Mouse (Mus musculus) erythroblast, adult 5-6 weeks (primary cell): ENCODE measurements around the gene C8g. TPM values are rescaled to one million over a fixed set of nuclear protein-coding genes. Genes with fewer than 3 reads are reported as not detected.

Source experiments
- total RNA-seq, 2 experiments: library from RNA; stranded (forward) in 1 of 2; stranded (reverse) in 1 of 2; fragments of 150-400 nt in 1 of 2; fragments of 200-764, 138-1000 nt in 1 of 2; gene quantifications; 2 replicates each; pipeline versions ENCODE4 v1.2.3 to v1.2.4; 2015 to 2017; ENCODE audit warnings: low replicate concordance in 2 of 2

The C8g gene
- total RNA-seq, 2 experiments from 2014 or later = not detected

Other genes starting within 250 kb of the C8g start
Only the 30 nearest of the 36 such genes appear.
- not detected in 2 replicates for gene Lrrc26, start 211.8 kb downstream of the C8g start, total RNA-seq (2015; ENCODE audit: low replicate concordance)
- not detected in 2 replicates for gene Lrrc26, start 211.8 kb downstream of the C8g start, total RNA-seq (2017; ENCODE audit: low replicate concordance)
- gene Grin1, start 182.5 kb downstream of the C8g start, total RNA-seq (2015; ENCODE audit: low replicate concordance) = not detected in 2 replicates
- not detected in 2 replicates for gene Grin1, start 182.5 kb downstream of the C8g start, total RNA-seq (2017; ENCODE audit: low replicate concordance)
- gene Man1b1, start 169.4 kb downstream of the C8g start, total RNA-seq (2015; ENCODE audit: low replicate concordance) = 4.6 and 11.1 TPM in 2 replicates
- gene Man1b1, start 169.4 kb downstream of the C8g start, total RNA-seq (2017; ENCODE audit: low replicate concordance) = 13.2 and 28.3 TPM in 2 replicates
- gene Dpp7, start 145.4 kb downstream of the C8g start, total RNA-seq (2015; ENCODE audit: low replicate concordance) = 13.3 TPM in 1 of 2 replicates, not detected in the other
- gene Dpp7, start 145.4 kb downstream of the C8g start, total RNA-seq (2017; ENCODE audit: low replicate concordance) = 2.6 TPM in 1 of 2 replicates, not detected in the other
- gene Uap1l1, start 136.0 kb downstream of the C8g start, total RNA-seq (2015; ENCODE audit: low replicate concordance) = 7.7 and 13.3 TPM in 2 replicates
- 0.51 and 3.9 TPM in 2 replicates for gene Uap1l1, start 136.0 kb downstream of the C8g start, total RNA-seq (2017; ENCODE audit: low replicate concordance)
- 3.3 and 8.8 TPM in 2 replicates for gene Sapcd2, start 129.4 kb downstream of the C8g start, total RNA-seq (2015; ENCODE audit: low replicate concordance)
- gene Sapcd2, start 129.4 kb downstream of the C8g start, total RNA-seq (2017; ENCODE audit: low replicate concordance) = 0.98 and 8.0 TPM in 2 replicates
- gene Entpd2, start 105.8 kb downstream of the C8g start, total RNA-seq (2015; ENCODE audit: low replicate concordance) = not detected in 2 replicates
- not detected in 2 replicates for gene Entpd2, start 105.8 kb downstream of the C8g start, total RNA-seq (2017; ENCODE audit: low replicate concordance)
- not detected in 2 replicates for gene Npdc1, start 102.4 kb downstream of the C8g start, total RNA-seq (2015; ENCODE audit: low replicate concordance)
- gene Npdc1, start 102.4 kb downstream of the C8g start, total RNA-seq (2017; ENCODE audit: low replicate concordance) = not detected in 2 replicates
- 2.7 and 4.0 TPM in 2 replicates for gene Fut7, start 78.5 kb downstream of the C8g start, total RNA-seq (2015; ENCODE audit: low replicate concordance)
- gene Fut7, start 78.5 kb downstream of the C8g start, total RNA-seq (2017; ENCODE audit: low replicate concordance) = 4.4 and 4.5 TPM in 2 replicates
- 7.7 and 16.7 TPM in 2 replicates for gene Abca2, start 73.0 kb downstream of the C8g start, total RNA-seq (2015; ENCODE audit: low replicate concordance)
- gene Abca2, start 73.0 kb downstream of the C8g start, total RNA-seq (2017; ENCODE audit: low replicate concordance) = 4.5 and 7.3 TPM in 2 replicates
- gene Clic3, start 44.9 kb downstream of the C8g start, total RNA-seq (2015; ENCODE audit: low replicate concordance) = not detected in 2 replicates
- gene Clic3, start 44.9 kb downstream of the C8g start, total RNA-seq (2017; ENCODE audit: low replicate concordance) = not detected in 2 replicates
- gene Paxx, start 40.6 kb downstream of the C8g start, total RNA-seq (2015; ENCODE audit: low replicate concordance) = 18.2 and 33.8 TPM in 2 replicates
- 8.4 and 10.6 TPM in 2 replicates for gene Paxx, start 40.6 kb downstream of the C8g start, total RNA-seq (2017; ENCODE audit: low replicate concordance)
- 1.3 TPM in 1 of 2 replicates, not detected in the other for gene Ptgds, start 31.7 kb downstream of the C8g start, total RNA-seq (2015; ENCODE audit: low replicate concordance)
- not detected in 2 replicates for gene Ptgds, start 31.7 kb downstream of the C8g start, total RNA-seq (2017; ENCODE audit: low replicate concordance)
- not detected in 2 replicates for gene Lcn12, start 7.8 kb downstream of the C8g start, total RNA-seq (2015; ENCODE audit: low replicate concordance)
- gene Lcn12, start 7.8 kb downstream of the C8g start, total RNA-seq (2017; ENCODE audit: low replicate concordance) = not detected in 2 replicates
- 6.7 and 7.5 TPM in 2 replicates for gene Fbxw5, start 969 bp downstream of the C8g start, total RNA-seq (2015; ENCODE audit: low replicate concordance)
- gene Fbxw5, start 969 bp downstream of the C8g start, total RNA-seq (2017; ENCODE audit: low replicate concordance) = 3.2 and 5.1 TPM in 2 replicates
- 1.7 and 2.3 TPM in 2 replicates for gene Traf2, start 45.2 kb upstream of the C8g start, total RNA-seq (2015; ENCODE audit: low replicate concordance)
- gene Traf2, start 45.2 kb upstream of the C8g start, total RNA-seq (2017; ENCODE audit: low replicate concordance) = 4.2 and 4.3 TPM in 2 replicates
- 27.3 and 50.2 TPM in 2 replicates for gene Edf1, start 56.1 kb upstream of the C8g start, total RNA-seq (2015; ENCODE audit: low replicate concordance)
- 32.2 and 32.9 TPM in 2 replicates for gene Edf1, start 56.1 kb upstream of the C8g start, total RNA-seq (2017; ENCODE audit: low replicate concordance)
- 2.5 and 7.1 TPM in 2 replicates for gene Mamdc4, start 73.1 kb upstream of the C8g start, total RNA-seq (2015; ENCODE audit: low replicate concordance)
- gene Mamdc4, start 73.1 kb upstream of the C8g start, total RNA-seq (2017; ENCODE audit: low replicate concordance) = 4.3 and 4.5 TPM in 2 replicates
- gene Phpt1, start 73.5 kb upstream of the C8g start, total RNA-seq (2015; ENCODE audit: low replicate concordance) = 0.96 and 7.1 TPM in 2 replicates
- gene Phpt1, start 73.5 kb upstream of the C8g start, total RNA-seq (2017; ENCODE audit: low replicate concordance) = 2.1 TPM in 1 of 2 replicates, not detected in the other
- gene Ajm1, start 80.0 kb upstream of the C8g start, total RNA-seq (2015; ENCODE audit: low replicate concordance) = 0.63 TPM in 1 of 2 replicates, not detected in the other
- gene Ajm1, start 80.0 kb upstream of the C8g start, total RNA-seq (2017; ENCODE audit: low replicate concordance) = not detected in 2 replicates
- 18.1 and 22.4 TPM in 2 replicates for gene Rabl6, start 106.8 kb upstream of the C8g start, total RNA-seq (2015; ENCODE audit: low replicate concordance)
- gene Rabl6, start 106.8 kb upstream of the C8g start, total RNA-seq (2017; ENCODE audit: low replicate concordance) = 11.8 and 29.1 TPM in 2 replicates
- not detected in 2 replicates for gene Ccdc183, start 116.0 kb upstream of the C8g start, total RNA-seq (2015; ENCODE audit: low replicate concordance)
- gene Ccdc183, start 116.0 kb upstream of the C8g start, total RNA-seq (2017; ENCODE audit: low replicate concordance) = not detected in 2 replicates
- 4.6 and 6.0 TPM in 2 replicates for gene Tmem141, start 120.3 kb upstream of the C8g start, total RNA-seq (2015; ENCODE audit: low replicate concordance)
- 2.2 and 9.4 TPM in 2 replicates for gene Tmem141, start 120.3 kb upstream of the C8g start, total RNA-seq (2017; ENCODE audit: low replicate concordance)
- 20.5 and 47.1 TPM in 2 replicates for gene Fcna, start 126.3 kb upstream of the C8g start, total RNA-seq (2015; ENCODE audit: low replicate concordance)
- gene Fcna, start 126.3 kb upstream of the C8g start, total RNA-seq (2017; ENCODE audit: low replicate concordance) = 24.3 and 27.7 TPM in 2 replicates
- not detected in 2 replicates for gene Lcn8, start 151.4 kb upstream of the C8g start, total RNA-seq (2015; ENCODE audit: low replicate concordance)
- gene Lcn8, start 151.4 kb upstream of the C8g start, total RNA-seq (2017; ENCODE audit: low replicate concordance) = not detected in 2 replicates
- not detected in 2 replicates for gene Lcn5, start 156.2 kb upstream of the C8g start, total RNA-seq (2015; ENCODE audit: low replicate concordance)
- gene Lcn5, start 156.2 kb upstream of the C8g start, total RNA-seq (2017; ENCODE audit: low replicate concordance) = not detected in 2 replicates
- gene Lcn6, start 175.1 kb upstream of the C8g start, total RNA-seq (2015; ENCODE audit: low replicate concordance) = not detected in 2 replicates
- not detected in 2 replicates for gene Lcn6, start 175.1 kb upstream of the C8g start, total RNA-seq (2017; ENCODE audit: low replicate concordance)
- not detected in 2 replicates for gene Lcn10, start 181.0 kb upstream of the C8g start, total RNA-seq (2015; ENCODE audit: low replicate concordance)
- not detected in 2 replicates for gene Lcn10, start 181.0 kb upstream of the C8g start, total RNA-seq (2017; ENCODE audit: low replicate concordance)
- gene Obp2a, start 198.3 kb upstream of the C8g start, total RNA-seq (2015; ENCODE audit: low replicate concordance) = not detected in 2 replicates
- not detected in 2 replicates for gene Obp2a, start 198.3 kb upstream of the C8g start, total RNA-seq (2017; ENCODE audit: low replicate concordance)
- 1.5 and 2.3 TPM in 2 replicates for gene Bmyc, start 205.0 kb upstream of the C8g start, total RNA-seq (2015; ENCODE audit: low replicate concordance)
- gene Bmyc, start 205.0 kb upstream of the C8g start, total RNA-seq (2017; ENCODE audit: low replicate concordance) = not detected in 2 replicates